Mouse (Mus musculus) urinary bladder, postnatal 25 days (tissue): Measurements from ENCODE around the gene Tsfm.

Experiments
- DNase-seq: peaks from one replicate; pipeline ENCODE4 v3.0.0; 2022; ENCODE audit warnings: low spot score

Tsfm gene

GRCm38 (mm10) chr10:127041774-127042338 is 11.2 kb upstream of the Tsfm start:
- peak; percentile 84 for DNase-seq

GRCm38 (mm10) chr10:127041274-127041766 is 10.7 kb upstream of the Tsfm start, which contains the start of the genes Mettl1 and Eef1akmt3:
Gene Mettl1, plus strand, starts transcription at chr10:127041414.
Gene Eef1akmt3, minus strand, starts transcription at chr10:127041513.
- peak; percentile 49 for DNase-seq

GRCm38 (mm10) chr10:127040569-127041214 is 10.1 kb upstream of the Tsfm start:
- no peak for DNase-seq

GRCm38 (mm10) chr10:127037641-127038040 is 7.0 kb upstream of the Tsfm start:
- no peak for DNase-seq

GRCm38 (mm10) chr10:127036273-127036672 is 5.6 kb upstream of the Tsfm start:
- DNase-seq = no peak

GRCm38 (mm10) chr10:127033301-127033741 is 2.7 kb upstream of the Tsfm start:
- DNase-seq = no peak

GRCm38 (mm10) chr10:127018422-127018821 is 12.2 kb downstream of the Tsfm start:
- no peak for DNase-seq

GRCm38 (mm10) chr10:127017071-127017470 is 13.6 kb downstream of the Tsfm start:
- DNase-seq = no peak

- no peak for DNase-seq
Observed at GRCm38 (mm10) chr10:127016488-127016887, 14.2 kb downstream of the Tsfm start.

- no peak for DNase-seq
Observed at GRCm38 (mm10) chr10:127003806-127004205, 26.8 kb downstream of the Tsfm start.

- no peak for DNase-seq
Observed at GRCm38 (mm10) chr10:127003334-127003733, 27.3 kb downstream of the Tsfm start.

GRCm38 (mm10) chr10:127002765-127003164 is 27.9 kb downstream of the Tsfm start:
- DNase-seq = no peak

GRCm38 (mm10) chr10:127002056-127002455 is 28.6 kb downstream of the Tsfm start:
- DNase-seq = no peak

- no peak for DNase-seq
Observed at GRCm38 (mm10) chr10:127001297-127001696, 29.3 kb downstream of the Tsfm start.

- no peak for DNase-seq
Observed at GRCm38 (mm10) chr10:127000529-127000928, 30.1 kb downstream of the Tsfm start, which contains the start of gene Avil. Gene Avil, plus strand, starts transcription at chr10:127000709.

GRCm38 (mm10) chr10:126997340-126998113 is 33.1 kb downstream of the Tsfm start:
- DNase-seq = no peak

GRCm38 (mm10) chr10:126993621-126994020 is 37.0 kb downstream of the Tsfm start:
- no peak for DNase-seq

GRCm38 (mm10) chr10:126991676-126992075 is 39.0 kb downstream of the Tsfm start:
- no peak for DNase-seq

GRCm38 (mm10) chr10:126990313-126991056 is 40.2 kb downstream of the Tsfm start:
- peak; percentile 93 for DNase-seq

GRCm38 (mm10) chr10:126988513-126989165 is 42.0 kb downstream of the Tsfm start:
- DNase-seq = no peak
